Mouse (Mus musculus): ENCODE results near the gene Tbc1d1. TPM values are rescaled to one million over a fixed set of nuclear protein-coding genes. Genes with fewer than 3 reads are reported as not detected.
A peak's percentile ranks its signal among the peaks of the same experiment; 100 is the strongest.

The Tbc1d1 gene
- total RNA-seq, 2 experiments from 2014 or later, result 57.2 to 73.9 TPM

GRCm38 (mm10) chr5:64274296-64274695 is 118.2 kb downstream of the Tbc1d1 start:
- DNase-seq (ENCODE audit: low spot score), result peak; percentile 33

- DNase-seq (ENCODE audit: low spot score), result peak; percentile 67
Measured at GRCm38 (mm10) chr5:64274738-64275451, 118.8 kb downstream of the Tbc1d1 start.

- no peak for DNase-seq (ENCODE audit: low spot score)
Measured at GRCm38 (mm10) chr5:64277646-64278191, 121.6 kb downstream of the Tbc1d1 start.

- no peak for DNase-seq (ENCODE audit: low spot score)
Measured at GRCm38 (mm10) chr5:64279668-64280067, 123.6 kb downstream of the Tbc1d1 start.

GRCm38 (mm10) chr5:64280191-64280590 is 124.1 kb downstream of the Tbc1d1 start:
- peak; percentile 31 for DNase-seq (ENCODE audit: low spot score)

- DNase-seq (ENCODE audit: low spot score), result no peak
Measured at GRCm38 (mm10) chr5:64280613-64281012, 124.5 kb downstream of the Tbc1d1 start.

GRCm38 (mm10) chr5:64281674-64282073 is 125.6 kb downstream of the Tbc1d1 start:
- no peak for DNase-seq (ENCODE audit: low spot score)

GRCm38 (mm10) chr5:64282594-64282993 is 126.5 kb downstream of the Tbc1d1 start:
- peak; percentile 38 for DNase-seq (ENCODE audit: low spot score)

- DNase-seq (ENCODE audit: low spot score), result no peak
Measured at GRCm38 (mm10) chr5:64285289-64285688, 129.2 kb downstream of the Tbc1d1 start.

- DNase-seq (ENCODE audit: low spot score), result no peak
Measured at GRCm38 (mm10) chr5:64285851-64286250, 129.7 kb downstream of the Tbc1d1 start.

- DNase-seq (ENCODE audit: low spot score), result no peak
Measured at GRCm38 (mm10) chr5:64287287-64287686, 131.2 kb downstream of the Tbc1d1 start.

- peak; percentile 17 for DNase-seq (ENCODE audit: low spot score)
Measured at GRCm38 (mm10) chr5:64288031-64288928, 132.2 kb downstream of the Tbc1d1 start.

GRCm38 (mm10) chr5:64289202-64290060 is 133.3 kb downstream of the Tbc1d1 start:
- peak; percentile 94 for DNase-seq (ENCODE audit: low spot score)

GRCm38 (mm10) chr5:64290061-64290345 is 133.9 kb downstream of the Tbc1d1 start:
- no peak for DNase-seq (ENCODE audit: low spot score)

GRCm38 (mm10) chr5:64291657-64292056 is 135.6 kb downstream of the Tbc1d1 start:
- no peak for DNase-seq (ENCODE audit: low spot score)

- no peak for DNase-seq (ENCODE audit: low spot score)
Measured at GRCm38 (mm10) chr5:64295621-64296020, 139.5 kb downstream of the Tbc1d1 start.

- no peak for DNase-seq (ENCODE audit: low spot score)
Measured at GRCm38 (mm10) chr5:64296328-64296727, 140.2 kb downstream of the Tbc1d1 start.

GRCm38 (mm10) chr5:64297100-64297499 is 141.0 kb downstream of the Tbc1d1 start:
- no peak for DNase-seq (ENCODE audit: low spot score)

GRCm38 (mm10) chr5:64298331-64299036 is 142.4 kb downstream of the Tbc1d1 start:
- peak; percentile 60 for DNase-seq (ENCODE audit: low spot score)

- DNase-seq (ENCODE audit: low spot score), result no peak
Measured at GRCm38 (mm10) chr5:64299508-64300324, 143.6 kb downstream of the Tbc1d1 start.
